Mouse (Mus musculus) frontal cortex, adult (tissue): ENCODE results near the gene Ptpre.

ENCODE experiments used
- ATAC-seq: cut with Nextera tagmentation; 2 replicates; pipeline ENCODE4 v1.9.2; 2017; ENCODE audit warnings: mild to moderate bottlenecking, moderate library complexity, mixed read lengths; ENCODE audit not compliant: low TSS enrichment

The Ptpre gene

DNA sequence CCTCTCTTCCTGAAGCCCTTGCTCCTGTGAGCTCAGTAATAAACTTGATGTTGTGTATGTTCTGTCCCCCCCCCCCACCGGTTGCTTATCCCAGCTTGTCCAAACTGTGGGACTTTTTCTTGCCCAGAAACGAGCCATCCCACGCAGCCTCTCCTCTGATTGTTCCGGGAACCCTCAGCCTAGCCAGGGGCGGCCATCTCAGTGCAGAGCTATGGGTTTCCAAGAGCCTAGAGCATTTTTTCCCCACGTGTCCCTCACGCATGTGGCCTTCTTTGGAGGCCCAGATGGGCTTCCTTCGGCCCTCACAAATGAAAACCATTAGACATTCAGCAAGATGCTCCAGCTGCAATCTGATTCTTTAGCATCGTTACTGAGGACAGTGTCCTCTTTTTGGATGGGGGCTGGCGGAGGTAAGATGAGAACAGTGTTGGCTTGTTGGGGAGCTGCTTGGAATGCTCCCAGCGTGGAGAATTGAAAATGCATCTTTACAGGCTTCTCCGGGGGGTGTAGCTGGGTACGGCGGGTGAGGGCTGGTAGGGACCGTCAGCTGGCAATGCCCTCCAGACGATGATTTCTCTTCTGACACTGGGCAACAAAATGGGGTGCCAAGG is 41.5 kb downstream of the Ptpre start:
- ATAC-seq: peak; percentile 25

DNA sequence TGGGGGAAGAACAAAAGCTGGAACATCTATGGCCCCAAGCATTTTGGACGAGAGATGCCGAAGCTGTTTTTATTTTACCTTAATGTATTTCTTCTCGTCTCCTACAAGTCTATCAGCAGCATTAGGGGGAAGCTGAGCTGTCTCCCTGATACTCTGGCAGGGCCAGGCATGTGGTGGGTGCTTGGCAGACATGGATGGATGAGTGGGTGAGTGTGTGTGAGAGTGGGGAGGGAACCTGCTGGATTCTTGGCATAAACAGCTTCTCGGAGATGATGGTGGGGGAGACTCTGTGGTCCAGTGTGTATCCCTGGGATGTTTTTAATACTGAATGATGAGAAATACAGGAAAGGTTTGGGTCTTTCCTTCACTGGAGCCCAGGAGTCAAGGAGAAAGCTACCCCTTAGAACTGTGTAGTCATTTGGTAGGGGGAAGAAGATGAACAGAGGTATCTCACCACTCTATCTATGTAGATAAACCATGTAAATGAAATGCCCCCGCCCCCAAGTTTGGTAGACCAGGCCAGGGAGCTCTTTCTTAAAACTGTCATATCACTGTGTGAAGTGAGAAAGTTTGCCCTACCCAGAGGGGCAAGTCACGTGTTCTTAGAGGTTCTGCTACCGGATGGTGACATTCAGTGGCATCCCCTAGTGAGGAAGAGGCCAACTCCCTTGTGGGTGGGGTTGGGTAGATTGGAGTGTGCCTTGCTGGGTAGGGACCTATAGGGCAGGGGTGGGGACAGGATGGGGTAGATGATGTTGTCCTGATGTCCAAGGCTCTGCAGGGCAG is 43.2 kb downstream of the Ptpre start:
- ATAC-seq: peak; percentile 80

DNA sequence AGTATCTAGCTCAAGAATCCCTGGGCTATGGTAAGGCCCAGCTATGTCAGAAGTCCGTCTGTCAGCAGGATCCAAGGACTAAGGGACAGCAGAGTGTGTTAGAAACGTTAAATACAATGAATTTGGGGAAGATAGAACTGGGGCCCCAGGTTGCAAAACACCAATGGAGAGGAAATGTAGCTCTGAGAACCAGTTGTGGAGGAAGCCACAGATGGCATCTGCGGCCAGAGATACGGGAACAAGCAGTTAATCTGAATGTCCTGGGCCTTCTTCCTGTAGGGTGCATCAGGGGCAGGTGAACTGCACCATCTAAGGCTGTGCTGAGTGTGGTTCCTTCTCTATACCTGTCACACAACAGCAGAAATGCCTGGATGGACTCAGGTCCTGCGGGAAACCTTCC is 43.8 kb downstream of the Ptpre start:
- no peak for ATAC-seq

DNA sequence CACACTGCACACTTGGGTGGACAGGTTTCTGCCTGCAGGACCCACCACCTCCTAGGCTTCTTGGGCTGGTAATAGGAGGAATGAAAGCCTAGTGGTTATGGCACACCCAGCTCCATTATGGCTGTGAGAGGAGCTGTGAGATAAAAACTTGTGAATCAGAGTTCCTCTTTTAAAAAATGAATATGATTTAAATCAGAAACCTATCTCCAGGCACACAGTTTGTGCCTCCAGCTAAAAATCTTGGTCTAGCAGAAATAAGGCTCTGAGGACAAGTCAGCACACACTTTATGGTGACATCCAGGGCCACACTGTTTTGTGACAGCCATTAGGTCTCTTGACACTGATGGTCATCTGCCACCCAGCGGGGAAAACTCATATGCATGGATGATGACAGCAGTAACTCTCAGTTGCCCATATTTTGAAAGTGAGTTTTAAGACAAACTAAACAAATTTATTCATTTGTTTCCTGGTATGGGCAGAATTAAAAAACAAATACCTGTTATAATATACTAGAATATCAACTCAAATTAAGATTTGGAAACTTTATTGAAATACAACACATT is 47.9 kb downstream of the Ptpre start:
- ATAC-seq: no peak

DNA sequence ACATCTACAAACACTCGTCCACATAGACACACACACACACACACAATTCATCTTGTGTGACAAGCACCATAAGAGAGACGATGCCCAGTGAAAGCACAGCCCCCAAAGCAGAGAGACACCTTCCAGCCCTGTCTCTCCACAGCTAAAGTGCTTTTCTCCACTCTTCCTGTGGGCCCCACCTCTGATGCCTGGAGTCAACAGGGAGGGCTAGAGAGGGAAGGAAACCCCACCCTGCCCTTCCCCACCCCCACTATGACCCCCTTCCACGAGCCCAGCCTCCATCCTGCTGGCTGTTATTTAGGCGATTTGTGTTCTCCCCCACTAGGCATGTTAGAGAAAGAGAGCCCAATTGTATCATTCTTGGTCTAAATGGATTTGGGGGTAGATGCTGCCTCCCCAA is 49.1 kb downstream of the Ptpre start:
- ATAC-seq: no peak

DNA sequence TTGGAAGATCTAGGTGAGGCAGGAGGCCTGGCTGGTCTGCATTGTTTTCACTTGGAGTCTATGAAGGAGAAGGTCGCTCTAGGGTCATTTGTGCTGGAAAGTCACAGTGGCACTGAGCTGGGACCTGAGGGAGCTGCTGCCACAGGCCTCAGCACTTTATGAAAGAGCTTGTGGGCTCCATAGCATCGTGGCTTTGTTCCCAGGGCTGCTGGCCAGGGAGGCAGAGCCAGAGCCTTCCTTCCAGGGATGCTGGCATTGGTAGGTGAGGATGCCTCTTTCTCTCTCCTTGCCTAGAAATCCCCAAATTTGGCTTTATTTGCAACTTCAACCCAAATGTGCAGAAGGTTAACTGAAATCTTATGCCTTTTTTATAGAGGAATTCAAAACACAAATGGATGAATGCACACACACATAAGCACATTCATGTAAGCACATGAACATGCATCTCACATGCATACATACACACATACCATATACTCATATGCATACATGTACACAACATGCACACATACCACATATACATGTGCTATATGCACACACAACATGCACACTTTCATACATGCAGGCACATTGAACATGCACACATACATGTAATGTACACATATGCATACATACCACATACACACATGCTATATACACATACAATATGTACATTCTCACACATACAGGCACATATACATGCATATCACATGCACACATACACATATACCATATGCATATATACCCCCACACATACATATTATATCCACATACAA is 50.7 kb downstream of the Ptpre start:
- no peak for ATAC-seq

DNA sequence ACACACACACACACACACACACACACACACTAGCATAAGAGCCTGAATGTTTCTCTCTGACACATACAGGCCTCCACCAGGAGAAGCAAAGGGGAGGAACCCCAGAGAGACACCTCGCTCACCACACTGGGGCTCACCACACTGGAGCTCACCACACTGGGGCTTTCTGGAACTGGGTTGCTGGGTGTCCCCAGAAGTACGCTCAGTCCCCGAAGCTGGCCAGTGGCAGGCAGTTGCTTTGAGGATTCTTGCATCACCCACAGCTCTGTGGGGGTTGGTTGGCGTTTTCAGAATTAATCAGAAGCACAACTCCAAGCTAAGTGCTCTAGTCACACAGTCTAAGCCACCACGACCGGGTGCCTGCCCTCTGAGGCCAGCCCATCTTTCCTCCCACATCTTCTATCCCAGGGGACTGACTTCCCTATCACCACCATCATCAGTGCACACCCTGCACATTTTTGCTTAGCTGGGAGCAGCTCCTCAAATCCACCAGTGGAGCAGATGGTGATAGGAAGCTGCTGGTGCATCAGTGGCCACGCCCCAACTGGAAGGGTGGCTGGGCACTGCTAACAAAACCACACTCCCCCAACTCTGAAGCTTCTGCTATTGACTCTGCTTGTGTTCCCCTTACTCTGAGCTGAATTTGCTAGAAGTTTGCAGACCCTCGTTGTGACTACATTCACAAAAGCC is 51.5 kb downstream of the Ptpre start:
- ATAC-seq: peak; percentile 62; the same call in 1 of the 2 replicates

DNA sequence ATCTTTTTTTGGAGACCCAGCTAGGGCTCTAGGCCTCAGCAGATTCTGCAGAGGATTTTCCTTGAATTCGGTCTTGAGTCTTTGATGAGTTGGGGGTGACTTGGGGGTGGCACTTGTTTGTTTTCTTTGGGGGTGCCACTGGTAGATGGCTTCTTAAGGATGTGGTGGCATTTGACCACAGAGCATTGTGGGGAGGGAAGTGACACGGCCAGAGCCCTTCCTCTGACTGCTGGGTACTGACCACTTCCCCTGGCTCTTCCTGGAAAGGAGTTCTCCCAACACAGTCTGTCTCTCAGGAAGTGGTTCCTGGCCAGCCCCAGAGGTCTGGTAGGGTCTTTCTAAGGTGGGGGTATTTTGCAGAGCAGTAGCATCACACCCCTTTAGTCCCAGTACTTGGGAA is 54.2 kb downstream of the Ptpre start:
- no peak for ATAC-seq

DNA sequence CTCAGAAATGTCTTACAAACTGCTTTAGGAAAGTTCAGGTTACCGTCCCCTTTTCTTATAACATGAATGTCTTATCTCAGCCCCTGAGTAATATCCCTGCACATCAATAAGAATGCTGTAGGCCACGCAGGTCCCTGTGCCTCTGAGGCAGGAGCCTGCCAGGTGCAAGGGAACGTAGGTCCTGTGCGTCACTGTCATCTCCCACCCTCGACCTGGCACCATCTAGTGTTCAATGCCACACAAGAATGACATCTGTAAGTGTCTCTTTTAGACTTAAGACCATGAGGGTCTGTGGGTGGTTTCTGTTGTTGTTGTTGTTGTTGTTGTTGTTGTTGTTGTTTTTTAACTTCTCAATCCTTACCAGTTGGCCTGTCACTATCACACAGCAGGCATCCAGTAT is 56.0 kb downstream of the Ptpre start:
- ATAC-seq: no peak

DNA sequence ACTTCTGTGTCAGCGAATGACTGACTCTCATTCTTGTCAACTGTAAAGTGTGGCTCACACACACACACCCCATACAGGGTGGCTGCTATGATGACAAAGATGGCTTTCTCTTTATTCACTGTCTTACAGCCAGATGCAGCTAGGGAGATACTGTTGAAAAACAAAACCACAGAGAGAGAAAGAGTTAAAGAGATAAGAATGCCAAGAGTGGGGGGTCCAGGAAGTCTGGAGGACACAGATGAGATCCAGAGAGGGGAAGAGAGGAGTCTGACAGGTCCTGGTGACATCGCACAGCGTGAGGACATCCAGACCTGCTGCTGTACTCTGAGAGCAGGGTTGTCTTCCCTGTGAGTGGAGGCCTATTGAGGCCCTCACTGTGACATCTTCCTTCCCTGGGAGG is 56.5 kb downstream of the Ptpre start:
- ATAC-seq: no peak

DNA sequence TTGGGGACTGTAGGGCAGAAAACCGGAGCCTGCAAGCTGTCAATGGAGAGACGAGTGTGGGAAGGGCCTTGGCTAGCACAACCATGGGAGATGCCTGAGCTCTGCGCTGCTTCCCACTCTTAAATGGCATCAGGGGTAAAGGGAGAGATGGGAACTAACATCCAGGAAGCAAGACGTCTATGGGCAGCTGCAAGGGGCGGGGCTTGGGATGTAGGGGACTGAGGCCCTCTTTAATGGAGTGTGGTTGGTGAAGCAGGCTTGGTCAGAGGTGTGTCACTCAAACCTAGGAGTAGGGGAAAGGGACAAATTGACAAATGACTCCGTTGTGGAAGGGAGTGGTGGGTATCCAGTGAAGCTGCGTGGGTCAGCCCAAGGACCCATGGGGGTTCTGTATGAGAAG is 57.4 kb downstream of the Ptpre start:
- ATAC-seq: no peak

DNA sequence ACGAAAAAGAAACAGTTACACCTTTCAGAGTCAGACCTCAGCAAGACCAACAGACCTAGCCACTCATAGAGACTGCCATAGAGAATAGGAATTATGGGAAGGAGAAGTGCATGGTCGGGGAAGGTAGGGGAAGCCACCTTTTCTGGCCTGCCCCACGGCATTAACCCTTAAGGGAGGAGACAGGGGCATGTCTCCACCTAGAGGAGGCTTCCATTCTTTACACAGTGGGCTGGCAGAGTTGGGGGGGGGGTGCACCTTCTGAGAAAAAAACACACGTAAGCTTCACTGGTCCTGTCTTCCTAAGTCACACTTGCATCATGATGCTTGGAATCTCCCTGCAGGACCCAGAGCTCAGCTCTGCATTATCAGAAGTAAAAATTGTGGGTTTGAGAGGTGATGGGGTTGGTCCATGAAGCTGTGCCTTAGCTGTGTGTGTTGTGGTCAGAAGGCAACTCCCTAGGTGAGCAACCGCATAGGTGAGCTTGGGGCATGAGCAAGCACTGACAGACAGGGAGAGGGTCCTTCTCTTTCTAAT is 58.4 kb downstream of the Ptpre start:
- no peak for ATAC-seq

DNA sequence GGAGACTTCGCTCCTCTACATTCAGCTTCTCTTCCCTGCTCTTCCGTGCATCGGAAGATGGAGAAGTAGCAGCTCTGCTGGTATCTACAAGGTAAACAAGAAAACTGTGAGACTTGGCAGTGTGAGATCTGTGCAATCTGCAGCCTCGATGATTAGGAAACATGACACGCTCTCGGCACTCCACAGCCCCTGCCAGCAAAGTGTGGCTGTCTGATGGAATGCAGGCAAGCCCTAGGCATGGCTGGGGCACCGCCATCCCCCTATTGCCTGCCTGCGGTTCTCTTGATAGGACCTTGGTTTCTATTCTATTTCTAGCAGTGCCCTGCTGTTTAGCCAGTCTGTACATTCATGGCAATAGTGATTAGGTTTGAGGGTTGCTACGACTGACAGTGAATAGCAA is 59.7 kb downstream of the Ptpre start:
- ATAC-seq: 0 out of 2 replicates have a peak, but pooled peaks have one; percentile 27

DNA sequence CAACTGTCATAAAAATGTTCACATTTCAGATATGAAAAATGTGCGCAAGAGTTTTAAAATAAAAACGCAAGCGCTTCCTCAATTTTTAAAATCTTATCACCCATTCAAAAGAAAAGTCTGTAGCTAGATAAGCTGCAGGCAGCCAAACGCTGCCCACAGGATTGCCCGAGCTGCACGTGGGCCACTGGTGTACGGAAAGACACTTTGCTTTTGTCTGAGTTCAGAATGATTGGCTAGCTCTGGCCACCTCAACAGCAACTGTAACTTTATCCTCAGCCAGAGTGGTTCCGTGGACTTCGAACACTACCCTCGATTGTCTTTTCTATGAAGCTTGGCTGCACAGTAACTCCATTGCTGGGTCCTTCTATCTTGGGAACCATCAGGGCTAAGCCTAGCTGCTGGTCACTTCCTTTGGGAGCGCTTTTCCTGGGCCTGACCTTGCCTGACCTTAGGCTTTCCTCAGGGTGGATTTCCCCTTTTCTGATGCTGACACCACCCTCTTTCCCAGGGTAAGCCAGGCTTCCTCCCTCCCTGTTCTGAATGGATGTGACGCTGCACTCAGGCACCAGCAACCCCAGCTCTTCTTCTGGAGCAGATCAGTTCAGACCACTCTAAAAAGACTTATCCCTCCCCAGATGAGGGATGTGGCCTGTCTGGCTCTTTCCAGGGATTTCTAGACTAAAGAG is 60.5 kb downstream of the Ptpre start:
- ATAC-seq: no peak

DNA sequence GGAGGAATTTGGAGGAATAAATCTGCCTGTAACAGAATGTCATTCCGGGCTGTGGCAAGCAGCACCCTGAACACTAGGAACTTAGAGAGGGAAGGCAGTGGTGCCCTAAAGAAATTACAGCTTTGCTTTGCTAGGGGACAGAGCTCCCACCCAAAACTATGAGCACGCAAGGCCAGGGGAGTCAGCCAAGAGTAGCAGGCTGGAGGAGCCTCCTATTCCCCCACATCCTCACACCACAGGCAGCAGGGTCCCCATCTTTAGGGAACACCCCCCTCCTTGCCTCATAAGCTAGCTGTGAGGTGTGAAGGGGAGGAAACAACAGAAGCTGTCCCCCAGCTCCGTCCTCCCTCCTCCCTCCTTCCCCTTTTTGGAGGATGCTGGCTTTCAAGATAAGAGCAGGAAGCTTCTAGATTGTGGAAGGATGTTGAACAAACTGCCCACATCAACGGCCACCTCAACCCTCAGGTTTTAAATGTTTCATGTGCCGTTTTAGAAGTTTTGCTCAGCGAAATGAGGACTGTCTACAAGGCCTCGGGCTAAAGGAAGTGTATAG is 61.1 kb downstream of the Ptpre start:
- ATAC-seq: no peak

DNA sequence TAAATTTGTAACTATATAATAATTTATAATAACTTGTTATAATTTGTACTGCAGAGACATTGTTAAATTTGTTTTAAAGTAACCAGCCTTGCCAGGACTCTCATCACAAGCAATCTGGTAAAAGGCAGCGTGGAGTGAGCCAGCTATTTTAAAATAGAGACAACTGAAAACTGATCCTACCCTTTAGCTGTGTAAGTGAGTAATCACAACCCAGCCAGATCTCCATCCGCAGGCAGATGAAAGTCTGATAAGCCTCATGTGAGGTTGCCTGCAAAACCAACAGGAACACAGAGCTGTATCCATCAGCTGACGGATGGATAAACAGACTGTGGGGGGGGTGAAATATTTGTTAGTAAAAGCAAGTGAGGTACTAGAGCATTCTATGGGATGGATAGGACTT is 62.8 kb downstream of the Ptpre start:
- no peak for ATAC-seq

DNA sequence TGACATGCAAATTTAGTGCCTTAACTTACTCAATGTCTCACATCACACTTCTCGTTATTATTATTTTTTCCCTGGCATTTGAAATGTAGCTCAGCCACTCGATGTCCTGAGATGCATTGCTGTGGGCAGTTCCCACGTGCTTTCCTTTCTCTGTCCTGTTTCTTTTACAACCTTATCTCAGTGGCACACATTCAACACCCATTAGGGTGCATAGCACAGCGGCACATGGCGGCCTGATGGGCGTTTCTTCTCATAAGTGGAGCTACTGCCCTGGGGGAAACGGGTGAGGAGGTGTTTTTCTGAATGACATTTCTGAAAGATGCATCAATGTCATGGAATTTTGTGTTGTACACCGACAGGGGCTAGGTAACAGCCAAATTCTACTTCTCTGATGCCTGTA is 64.3 kb downstream of the Ptpre start:
- no peak for ATAC-seq

DNA sequence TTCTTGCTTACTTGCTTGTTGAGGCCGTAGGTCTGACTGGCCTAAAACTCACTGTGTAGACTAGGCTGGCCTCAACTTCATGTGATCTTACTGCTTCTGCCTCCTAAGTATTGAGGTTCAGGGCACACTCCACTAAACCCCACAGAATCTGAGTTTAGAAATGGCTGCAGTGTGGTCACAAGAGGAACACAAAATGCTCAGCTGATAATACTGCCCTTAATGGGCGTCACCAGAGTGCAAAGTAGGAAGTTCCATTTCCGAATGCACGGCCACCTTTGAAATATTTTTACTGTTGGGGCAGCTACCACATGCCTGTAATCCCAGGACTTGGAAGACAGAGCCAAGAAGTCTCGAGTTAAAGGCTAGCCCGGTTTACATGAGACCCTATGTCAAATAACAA is 65.0 kb downstream of the Ptpre start:
- no peak for ATAC-seq

DNA sequence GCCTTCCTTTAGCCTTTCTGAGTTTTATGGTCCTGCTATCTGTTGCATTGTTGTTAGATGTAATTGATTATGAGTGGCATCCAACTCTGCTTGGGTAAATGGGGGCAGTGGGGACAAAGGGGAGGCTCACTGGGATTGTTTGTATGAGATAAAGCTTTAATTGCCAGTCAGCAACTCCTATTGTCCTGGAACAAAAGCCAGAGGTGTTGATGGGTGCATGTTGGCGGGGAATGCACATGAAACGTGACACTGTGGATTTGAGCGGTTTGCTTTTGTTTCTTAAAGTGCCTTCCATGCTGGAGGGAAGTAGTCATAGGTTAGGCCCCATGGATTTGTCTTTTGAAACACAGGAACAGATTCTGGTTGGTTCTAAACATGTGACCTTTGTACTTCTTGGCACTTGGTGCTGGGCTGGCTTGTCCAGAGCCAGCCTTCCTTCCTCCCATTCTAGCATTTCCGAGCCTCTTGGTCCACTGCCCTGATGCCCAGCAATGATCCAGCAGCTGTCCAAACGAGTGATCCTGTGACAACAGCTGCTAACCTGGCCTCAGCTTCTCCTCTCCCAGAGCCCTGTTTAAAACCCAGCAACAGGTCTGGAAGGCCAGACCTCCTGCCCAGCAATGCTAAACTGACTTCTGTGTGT is 65.7 kb downstream of the Ptpre start:
- ATAC-seq: no peak
